Mouse (Mus musculus) kidney, adult 2 months (tissue): ENCODE data around the gene Cdh12.

ENCODE experiments used
- CTCF ChIP-seq: fragments of 200-500 bp; conservative IDR thresholded peaks from 2 replicates; pipeline ENCODE4 v1.5.1; 2011; ENCODE audit warnings: low read depth, mild to moderate bottlenecking, control low read depth, low read length, moderate library complexity, mixed read lengths; ENCODE audit not compliant: insufficient read depth, insufficient read length
- POLR2A ChIP-seq: fragments of 200-500 bp; IDR thresholded peaks from one replicate; pipeline ENCODE4 v1.6.1; 2011; ENCODE audit warnings: low read depth, low read length, control low read depth

- TF ChIP-seq POLR2A (no peak), CTCF (no peak)
Observed at GRCm38 (mm10) chr15:21000541-21000940, 551.5 kb downstream of the Cdh12 start.
